21 mouse cellular contexts compared by ENCODE assay signal in genomic region chr8:127262436-127262835, GRCm38 (mm10).
"Had no signal": no experiment of that assay in that cellular context is flagged by ENCODE, and none has a peak within 500 bp of the region (broad histone marks: within the 10 kb centered on the region; RNA-seq: fewer than 3 reads in every experiment).

No protein-coding gene starts in this region.

- H3K36me3 ChIP-seq: heart, embryonic 13.5 days; heart, embryonic 15.5 days; hindbrain, embryonic 12.5 days; limb, embryonic 13.5 days; limb, embryonic 15.5 days; liver, embryonic 12.5 days had no signal

- H3K9ac ChIP-seq: forebrain, postnatal 0 days; heart, embryonic 13.5 days; heart, embryonic 15.5 days; hindbrain, embryonic 12.5 days; limb, embryonic 13.5 days; limb, embryonic 15.5 days; liver, embryonic 12.5 days; liver, embryonic 14.5 days had no signal

- ATAC-seq: forebrain, postnatal 0 days; hindbrain, postnatal 0 days; intestine, embryonic 16.5 days; liver, embryonic 12.5 days had no signal

- DNase-seq: forebrain, postnatal 0 days; gastrocnemius, postnatal 14 days; gastrocnemius, postnatal 36 days; heart, postnatal 14 days; heart, postnatal 36 days; kidney, adult 11 months; kidney, postnatal 14 days; kidney, postnatal 36 days; layer of hippocampus, adult 9-11 months; layer of hippocampus, postnatal 36 days; left cerebral cortex, postnatal 4 days had no signal

- H3K4me1 ChIP-seq: liver, embryonic 12.5 days had no signal

- H3K4me2 ChIP-seq: heart, embryonic 11.5 days; heart, embryonic 13.5 days; heart, embryonic 15.5 days; hindbrain, embryonic 12.5 days; limb, embryonic 13.5 days; limb, embryonic 15.5 days; liver, embryonic 12.5 days had no signal

- H3K9me3 ChIP-seq: heart, embryonic 15.5 days; hindbrain, embryonic 12.5 days; limb, embryonic 13.5 days; limb, embryonic 15.5 days; liver, embryonic 12.5 days had no signal

- H3K27ac ChIP-seq: heart, embryonic 13.5 days; heart, embryonic 15.5 days; hindbrain, embryonic 12.5 days; hindbrain, postnatal 0 days; limb, embryonic 13.5 days; limb, embryonic 15.5 days; liver, embryonic 12.5 days; liver, embryonic 14.5 days had no signal

- H3K4me3 ChIP-seq: heart, embryonic 13.5 days; heart, embryonic 15.5 days; hindbrain, embryonic 12.5 days; limb, embryonic 13.5 days; limb, embryonic 15.5 days; liver, embryonic 12.5 days had no signal

- H3K27me3 ChIP-seq: heart, embryonic 13.5 days; heart, embryonic 15.5 days; hindbrain, embryonic 12.5 days; limb, embryonic 13.5 days; limb, embryonic 15.5 days; liver, embryonic 12.5 days had no signal
